Mouse (Mus musculus): Measurements from ENCODE around the gene Acap2. TPM values are rescaled to one million over a fixed set of nuclear protein-coding genes. Genes with fewer than 3 reads are reported as not detected.

The Acap2 gene
- polyA plus RNA-seq, 1 experiment, result 36.9 TPM

DNA sequence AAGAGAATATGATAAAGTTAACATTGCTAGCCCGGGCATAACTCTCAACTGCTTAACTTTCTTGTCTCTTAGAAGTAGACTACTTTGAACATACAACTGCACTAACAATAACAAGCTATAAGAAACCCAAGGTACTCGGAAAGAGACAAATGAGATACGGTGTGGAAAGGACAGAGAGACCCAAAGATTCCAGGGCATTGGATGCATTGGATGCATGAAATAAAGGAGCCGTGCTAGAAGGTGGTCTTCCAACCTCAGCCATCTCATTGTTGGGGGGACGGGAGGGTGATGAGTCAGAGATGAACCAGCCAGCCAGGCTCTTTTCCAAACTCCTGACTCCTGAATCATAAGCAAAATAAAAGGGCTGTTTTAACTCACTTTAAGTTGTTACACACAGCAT lies 11.8 kb downstream of the Acap2 start:
- DNase-seq, result no peak
- 86% methylated on average over 5 of the region's 5 CpGs for WGBS
- peaks cover 24% of the 10 kb centered on the region for H3K4me1 ChIP-seq (ENCODE audit: control insufficient read depth, insufficient read depth, low read length)
- H3K4me3 ChIP-seq (replicated peaks; ENCODE audit: insufficient read depth, low read depth, low read length), result no peak overlapping the region
- H3K27ac ChIP-seq (ENCODE audit: insufficient read depth, low read length), result no peak overlapping the region
- TF ChIP-seq CTCF (IDR thresholded peaks at IDR 0.05; ENCODE audit: borderline replicate concordance, insufficient read depth, low read depth, low read length) (no peak), POLR2A (IDR thresholded peaks at IDR 0.05; ENCODE audit: borderline replicate concordance, insufficient read depth, low read length) (no peak)
- no peaks in the 10 kb centered on the region for H3K27me3 ChIP-seq (ENCODE audit: control insufficient read depth, insufficient read depth, low read length)

DNA sequence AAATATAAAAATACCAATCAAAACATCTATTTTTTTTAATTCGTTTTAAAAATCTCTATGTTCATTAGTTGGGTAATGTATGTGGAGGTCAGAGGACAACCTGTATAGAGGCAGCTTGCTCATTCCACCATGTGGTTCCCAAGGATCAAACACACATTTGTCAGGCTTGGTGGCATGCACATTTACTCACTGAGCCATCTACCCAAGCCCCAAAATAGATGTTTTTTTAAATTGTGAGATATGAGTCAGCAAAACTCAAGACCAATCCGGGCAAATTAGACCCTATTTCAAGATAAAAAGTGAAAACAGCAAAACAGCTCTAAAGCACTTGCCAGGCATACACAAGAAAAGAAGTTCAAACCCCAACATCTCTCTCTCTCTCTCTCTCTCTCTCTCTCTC lies 12.2 kb downstream of the Acap2 start:
- Histone ChIP-seq H3K27me3 (ENCODE audit: control insufficient read depth, insufficient read depth, low read length) (no peaks in the 10 kb centered on the region), H3K27ac (ENCODE audit: insufficient read depth, low read length) (no peak overlapping the region), H3K4me3 (replicated peaks; ENCODE audit: insufficient read depth, low read depth, low read length) (no peak overlapping the region), H3K4me1 (ENCODE audit: control insufficient read depth, insufficient read depth, low read length) (peaks cover 22% of the 10 kb centered on the region)
- TF ChIP-seq POLR2A (IDR thresholded peaks at IDR 0.05; ENCODE audit: borderline replicate concordance, insufficient read depth, low read length) (no peak), CTCF (IDR thresholded peaks at IDR 0.05; ENCODE audit: borderline replicate concordance, insufficient read depth, low read depth, low read length) (no peak)
- DNase-seq, result no peak
- 62% methylated on average over 2 of the region's 2 CpGs for WGBS

GRCm38 (mm10) chr16:31188270-31188669 lies 12.8 kb downstream of the Acap2 start:
- peaks cover 24% of the 10 kb centered on the region for H3K4me1 ChIP-seq (ENCODE audit: control insufficient read depth, insufficient read depth, low read length)
- 34% methylated on average over 6 of the region's 6 CpGs for WGBS
- H3K27me3 ChIP-seq (ENCODE audit: control insufficient read depth, insufficient read depth, low read length), result no peaks in the 10 kb centered on the region
- TF ChIP-seq POLR2A (IDR thresholded peaks at IDR 0.05; ENCODE audit: borderline replicate concordance, insufficient read depth, low read length) (no peak), CTCF (IDR thresholded peaks at IDR 0.05; ENCODE audit: borderline replicate concordance, insufficient read depth, low read depth, low read length) (no peak)
- H3K27ac ChIP-seq (ENCODE audit: insufficient read depth, low read length), result no peak overlapping the region
- no peak for DNase-seq
- no peak overlapping the region for H3K4me3 ChIP-seq (replicated peaks; ENCODE audit: insufficient read depth, low read depth, low read length)

DNA sequence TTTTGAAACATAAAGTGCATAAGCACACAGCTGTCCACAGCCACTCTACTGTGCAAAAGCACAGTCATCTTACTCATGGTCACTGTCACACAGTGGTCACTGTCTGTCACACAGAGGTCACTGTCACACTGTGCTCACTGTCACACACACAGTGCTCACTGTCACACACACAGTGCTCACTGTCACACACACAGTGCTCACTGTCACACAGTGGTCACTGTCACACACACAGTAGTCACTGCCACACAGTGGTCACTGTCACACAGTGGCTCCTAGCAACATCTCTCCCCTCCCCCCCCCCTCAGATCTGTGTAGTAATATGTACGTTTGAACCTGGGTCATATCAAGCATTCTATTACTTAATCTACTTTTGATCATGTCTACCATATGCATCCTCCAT lies 13.9 kb downstream of the Acap2 start:
- no peak overlapping the region for H3K27ac ChIP-seq (ENCODE audit: insufficient read depth, low read length)
- no peaks in the 10 kb centered on the region for H3K27me3 ChIP-seq (ENCODE audit: control insufficient read depth, insufficient read depth, low read length)
- no peak for DNase-seq
- peaks cover 31% of the 10 kb centered on the region for H3K4me1 ChIP-seq (ENCODE audit: control insufficient read depth, insufficient read depth, low read length)
- H3K4me3 ChIP-seq (replicated peaks; ENCODE audit: insufficient read depth, low read depth, low read length), result no peak overlapping the region
- 76% methylated on average over 1 of the region's 1 CpGs for WGBS
- TF ChIP-seq POLR2A (IDR thresholded peaks at IDR 0.05; ENCODE audit: borderline replicate concordance, insufficient read depth, low read length) (no peak), CTCF (IDR thresholded peaks at IDR 0.05; ENCODE audit: borderline replicate concordance, insufficient read depth, low read depth, low read length) (no peak)

GRCm38 (mm10) chr16:31185757-31186156 lies 15.3 kb downstream of the Acap2 start:
- 89% methylated on average over 2 of the region's 2 CpGs for WGBS
- TF ChIP-seq POLR2A (IDR thresholded peaks at IDR 0.05; ENCODE audit: borderline replicate concordance, insufficient read depth, low read length) (no peak), CTCF (IDR thresholded peaks at IDR 0.05; ENCODE audit: borderline replicate concordance, insufficient read depth, low read depth, low read length) (no peak)
- Histone ChIP-seq H3K27ac (ENCODE audit: insufficient read depth, low read length) (no peak overlapping the region), H3K4me1 (ENCODE audit: control insufficient read depth, insufficient read depth, low read length) (peaks cover 28% of the 10 kb centered on the region), H3K4me3 (replicated peaks; ENCODE audit: insufficient read depth, low read depth, low read length) (no peak overlapping the region), H3K27me3 (ENCODE audit: control insufficient read depth, insufficient read depth, low read length) (no peaks in the 10 kb centered on the region)
- no peak for DNase-seq

DNA sequence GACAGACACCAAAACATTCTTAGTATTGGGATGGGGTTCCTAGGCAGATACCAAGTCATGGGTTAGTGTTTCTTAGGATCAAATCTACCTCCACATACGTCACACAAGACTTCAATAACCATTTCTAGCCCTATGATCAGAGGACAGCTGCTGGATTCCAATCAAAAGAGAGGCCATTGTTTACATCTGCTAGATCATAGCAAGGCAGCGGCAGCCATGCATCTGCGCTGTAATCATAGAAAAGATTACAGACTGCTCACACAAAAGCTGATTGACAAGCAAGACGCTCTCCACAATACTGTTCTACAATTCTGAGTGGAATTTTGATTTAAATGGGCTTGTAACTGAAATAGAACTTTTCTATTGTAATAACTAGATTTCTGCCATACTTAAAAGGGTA lies 16.3 kb downstream of the Acap2 start:
- no peak for TF ChIP-seq POLR2A (IDR thresholded peaks at IDR 0.05; ENCODE audit: borderline replicate concordance, insufficient read depth, low read length)
- no peak for TF ChIP-seq CTCF (IDR thresholded peaks at IDR 0.05; ENCODE audit: borderline replicate concordance, insufficient read depth, low read depth, low read length)
- WGBS, result 96% methylated on average over 4 of the region's 4 CpGs
- Histone ChIP-seq H3K4me3 (replicated peaks; ENCODE audit: insufficient read depth, low read depth, low read length) (no peak overlapping the region), H3K27ac (ENCODE audit: insufficient read depth, low read length) (no peak overlapping the region), H3K27me3 (ENCODE audit: control insufficient read depth, insufficient read depth, low read length) (no peaks in the 10 kb centered on the region), H3K4me1 (ENCODE audit: control insufficient read depth, insufficient read depth, low read length) (peaks cover 25% of the 10 kb centered on the region)
- no peak for DNase-seq

- Histone ChIP-seq H3K4me3 (replicated peaks; ENCODE audit: insufficient read depth, low read depth, low read length) (no peak overlapping the region), H3K27me3 (ENCODE audit: control insufficient read depth, insufficient read depth, low read length) (no peaks in the 10 kb centered on the region), H3K4me1 (ENCODE audit: control insufficient read depth, insufficient read depth, low read length) (peaks cover 20% of the 10 kb centered on the region), H3K27ac (ENCODE audit: insufficient read depth, low read length) (no peak overlapping the region)
- no peak for TF ChIP-seq CTCF (IDR thresholded peaks at IDR 0.05; ENCODE audit: borderline replicate concordance, insufficient read depth, low read depth, low read length)
- TF ChIP-seq POLR2A (IDR thresholded peaks at IDR 0.05; ENCODE audit: borderline replicate concordance, insufficient read depth, low read length), result no peak
- 16% methylated on average over 9 of the region's 9 CpGs for WGBS
- peak; percentile 46 to 63 for DNase-seq
Observed at GRCm38 (mm10) chr16:31182576-31182975, 18.5 kb downstream of the Acap2 start.

- Histone ChIP-seq H3K4me1 (ENCODE audit: control insufficient read depth, insufficient read depth, low read length) (peaks cover 12% of the 10 kb centered on the region), H3K27ac (ENCODE audit: insufficient read depth, low read length) (no peak overlapping the region), H3K27me3 (ENCODE audit: control insufficient read depth, insufficient read depth, low read length) (no peaks in the 10 kb centered on the region), H3K4me3 (replicated peaks; ENCODE audit: insufficient read depth, low read depth, low read length) (no peak overlapping the region)
- DNase-seq, result peak; percentile 32 to 50
- 19% methylated on average over 8 of the region's 8 CpGs for whole genome bisulfite sequencing
- no peak for TF ChIP-seq POLR2A (IDR thresholded peaks at IDR 0.05; ENCODE audit: borderline replicate concordance, insufficient read depth, low read length)
- TF ChIP-seq CTCF (IDR thresholded peaks at IDR 0.05; ENCODE audit: borderline replicate concordance, insufficient read depth, low read depth, low read length), result no peak
Observed at GRCm38 (mm10) chr16:31180843-31181242, 20.2 kb downstream of the Acap2 start.

Data from cerebellum, adult 2 months (tissue).